In the genomic region with DNA sequence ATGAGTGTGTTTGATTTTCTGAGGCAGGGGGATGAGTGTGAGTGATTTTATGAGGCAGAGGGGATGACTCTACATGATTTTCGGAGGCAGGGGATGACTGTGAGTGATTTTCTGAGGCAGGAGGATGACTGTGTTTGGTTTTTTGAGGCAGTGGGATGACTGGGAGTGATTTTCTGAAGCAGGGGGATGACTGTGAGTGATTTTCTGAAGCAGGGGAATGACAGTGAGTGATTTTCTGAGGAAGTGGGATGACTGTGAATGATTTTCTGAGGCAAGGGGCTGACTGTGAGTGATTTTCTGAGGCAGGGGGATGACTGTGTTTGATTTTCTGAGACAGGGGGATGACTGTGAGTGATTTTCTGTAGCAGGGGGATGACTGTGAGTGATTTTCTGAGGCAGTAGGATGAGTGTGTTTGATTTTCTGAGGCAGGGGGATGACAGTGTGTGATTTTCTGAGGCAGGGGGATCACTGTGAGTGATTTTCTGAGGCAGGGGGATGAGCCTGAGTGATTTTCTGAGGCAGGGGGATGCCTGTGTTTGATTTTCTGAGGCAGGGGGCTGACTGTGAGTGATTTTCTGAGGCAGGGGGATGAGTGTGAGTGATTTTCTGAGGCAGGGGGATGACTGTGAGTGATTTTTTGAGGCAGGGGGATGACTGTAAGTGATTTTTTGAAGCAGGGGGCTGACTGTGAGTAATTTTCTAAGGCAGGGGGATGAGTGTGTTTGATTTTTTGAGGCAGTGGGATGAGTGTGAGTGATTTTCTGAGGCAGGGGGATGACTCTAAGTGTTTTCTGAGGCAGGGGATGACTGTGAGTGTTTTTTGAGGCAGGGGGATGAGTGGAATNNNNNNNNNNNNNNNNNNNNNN, we compare ENCODE assay signal across 8 mouse cellular contexts. TPM values are rescaled to one million over a fixed set of nuclear protein-coding genes. Genes with fewer than 3 reads are reported as not detected.
A peak's percentile ranks its signal among the peaks of the same experiment; 100 is the strongest.
DNase-seq lines count a peak whose midpoint lies in the region; ATAC-seq and TF ChIP-seq lines count a peak whose summit lies in the region.

No protein-coding gene starts in this region.

- no peaks in the 10 kb centered on the region for H3K9me3 ChIP-seq in MEL (replicated peaks; ENCODE audit: insufficient read depth, low read length)
- H3K9me3 ChIP-seq in embryonic facial prominence, embryonic 13.5 days = peaks cover 13% of the 10 kb centered on the region
- H3K9me3 ChIP-seq in midbrain, postnatal 0 days (ENCODE audit: low read length) = no peaks in the 10 kb centered on the region

- H3K27me3 ChIP-seq in heart, adult 2 months (ENCODE audit: control insufficient read depth, insufficient read depth, low read length) = no peaks in the 10 kb centered on the region
- H3K27me3 ChIP-seq in MEL (ENCODE audit: control insufficient read depth in 1 of 2, insufficient read depth in 2 of 2, low read length in 2 of 2) = no peaks in the 10 kb centered on the region
- no peaks in the 10 kb centered on the region for H3K27me3 ChIP-seq in embryonic facial prominence, embryonic 13.5 days
- H3K27me3 ChIP-seq in midbrain, postnatal 0 days (ENCODE audit: insufficient read depth, low read length) = no peaks in the 10 kb centered on the region

- TF ChIP-seq CTCF in heart, adult 2 months (IDR thresholded peaks at IDR 0.05) = no peak
- TF ChIP-seq CTCF in MEL (IDR thresholded peaks at IDR 0.05 in 2 of 3, conservative IDR thresholded peaks at IDR 0.05 in 1 of 3; ENCODE audit: control insufficient read depth in 1 of 3, insufficient read depth in 1 of 3, low read depth in 2 of 3, low read length in 3 of 3, poor library complexity in 1 of 3, severe bottlenecking in 1 of 3) = no peak
- TF ChIP-seq CTCF in midbrain, postnatal 0 days (IDR thresholded peaks at IDR 0.05) = no peak

- peak; percentile 68 for ATAC-seq in embryonic facial prominence, embryonic 13.5 days (ENCODE audit: insufficient number of reproducible peaks, insufficient read depth, low FRiP score, low TSS enrichment, low read depth)
- ATAC-seq in midbrain, postnatal 0 days (ENCODE audit: low FRiP score) = peak; percentile 72

- no peak for TF ChIP-seq RAD21 in MEL (IDR thresholded peaks at IDR 0.05; ENCODE audit: low read depth, low read length)

- intact Hi-C loops in heart, adult 2 months (cut with DNase I) = loop anchor here (1.0 kb wide), 1 partner anchor 25 kb away; no protein-coding TSS in a partner anchor
- intact Hi-C loops in left cerebral cortex, postnatal 36 days (cut with DNase I) = loop anchor here (2.0 kb wide), 1 partner anchor 55 kb away; the partner anchor contains the start of gene 2010315B03Rik

- no peaks in the 10 kb centered on the region for H3K4me1 ChIP-seq in heart, adult 2 months (ENCODE audit: control insufficient read depth, insufficient read depth, low read length)
- H3K4me1 ChIP-seq in MEL (ENCODE audit: control insufficient read depth in 1 of 2, insufficient read depth in 2 of 2, low read length in 2 of 2) = peaks cover 2% of the 10 kb centered on the region in 2 experiments; a peak in 1 of 4 replicates
- no peaks in the 10 kb centered on the region for H3K4me1 ChIP-seq in embryonic facial prominence, embryonic 13.5 days
- no peaks in the 10 kb centered on the region for H3K4me1 ChIP-seq in midbrain, postnatal 0 days (ENCODE audit: insufficient read depth, low read length)

- H3K9ac ChIP-seq in heart, adult 2 months (ENCODE audit: low read depth, low read length) = no peak overlapping the region
- no peak overlapping the region for H3K9ac ChIP-seq in MEL (ENCODE audit: control insufficient read depth, low read depth, low read length, poor library complexity, severe bottlenecking)
- no peak overlapping the region for H3K9ac ChIP-seq in embryonic facial prominence, embryonic 13.5 days
- H3K9ac ChIP-seq in midbrain, postnatal 0 days (replicated peaks; ENCODE audit: low read length, poor library complexity, severe bottlenecking) = no peak overlapping the region

- TF ChIP-seq POLR2A in heart, adult 2 months (IDR thresholded peaks at IDR 0.05; ENCODE audit: insufficient read depth, low read depth, low read length) = no peak
- TF ChIP-seq POLR2A in MEL (IDR thresholded peaks at IDR 0.05; ENCODE audit: control insufficient read depth in 1 of 2, insufficient read depth in 1 of 2, low read depth in 1 of 2, low read length in 2 of 2, poor library complexity in 1 of 2) = no peak

- DNase-seq in heart, adult 2 months = peak; percentile 8 to 39
- DNase-seq in heart, adult 18-20 months = no peak
- peak; percentile 48 for DNase-seq in MEL (ENCODE audit: low read depth, low spot score)
- DNase-seq in hindlimb bud, embryonic 11.5 days (ENCODE audit: extremely low spot score, low read depth, low spot score) = peak; percentile 93
- DNase-seq in midbrain, postnatal 0 days (ENCODE audit: low spot score) = peak; percentile 81
- DNase-seq in left cerebral cortex, postnatal 36 days (ENCODE audit: low spot score in 2 of 2) = no peak
- DNase-seq in frontal cortex, postnatal 10 days (ENCODE audit: low spot score in 2 of 2) = no peak

- WGBS in heart, adult 2 months = 47% methylated on average over 1 of the region's 1 CpGs
- 54% methylated on average over 1 of the region's 1 CpGs for WGBS in embryonic facial prominence, embryonic 13.5 days
- 77% methylated on average over 1 of the region's 1 CpGs for WGBS in midbrain, postnatal 0 days

- H3K27ac ChIP-seq in heart, adult 2 months = no peak overlapping the region
- H3K27ac ChIP-seq in MEL (ENCODE audit: control insufficient read depth, low read depth, low read length) = no peak overlapping the region
- H3K27ac ChIP-seq in embryonic facial prominence, embryonic 13.5 days = no peak overlapping the region
- no peak overlapping the region for H3K27ac ChIP-seq in midbrain, postnatal 0 days (ENCODE audit: low read depth, low read length)

- no peaks in the 10 kb centered on the region for H3K79me2 ChIP-seq in heart, adult 2 months (replicated peaks; ENCODE audit: control insufficient read depth, insufficient read depth, low read length)
- H3K79me2 ChIP-seq in MEL (ENCODE audit: control insufficient read depth, insufficient read depth, low read length, poor library complexity) = no peaks in the 10 kb centered on the region

- H3K4me3 ChIP-seq in heart, adult 2 months = no peak overlapping the region
- H3K4me3 ChIP-seq in MEL (ENCODE audit: control insufficient read depth in 1 of 2, insufficient read depth in 1 of 2, low read depth in 2 of 2, low read length in 2 of 2) = no peak overlapping the region
- no peak overlapping the region for H3K4me3 ChIP-seq in embryonic facial prominence, embryonic 13.5 days
- H3K4me3 ChIP-seq in midbrain, postnatal 0 days (ENCODE audit: low read depth, low read length) = no peak overlapping the region

- no peak overlapping the region for H3K4me2 ChIP-seq in embryonic facial prominence, embryonic 13.5 days
- no peak overlapping the region for H3K4me2 ChIP-seq in midbrain, postnatal 0 days (ENCODE audit: low read depth, low read length, poor library complexity, severe bottlenecking)

- TF ChIP-seq EP300 in heart, adult 2 months (IDR thresholded peaks at IDR 0.05; ENCODE audit: insufficient read depth, low read depth, low read length) = no peak
- no peak for TF ChIP-seq EP300 in MEL (IDR thresholded peaks at IDR 0.05; ENCODE audit: low read depth in 1 of 2, low read length in 2 of 2)

- H3K36me3 ChIP-seq in heart, adult 2 months (ENCODE audit: control insufficient read depth, insufficient read depth, low read length) = no peaks in the 10 kb centered on the region
- H3K36me3 ChIP-seq in MEL (ENCODE audit: control insufficient read depth in 1 of 2, insufficient read depth in 2 of 2, low read length in 2 of 2) = peaks cover 0 to 4% of the 10 kb centered on the region in 2 experiments; a peak in 2 of 4 replicates
- no peaks in the 10 kb centered on the region for H3K36me3 ChIP-seq in embryonic facial prominence, embryonic 13.5 days
- H3K36me3 ChIP-seq in midbrain, postnatal 0 days (ENCODE audit: insufficient read depth, low read length) = no peaks in the 10 kb centered on the region

TF ChIP-seq in MEL, 35 proteins besides CTCF, POLR2A, EP300 and RAD21:
- TF ChIP-seq NRF1 (IDR thresholded peaks at IDR 0.05; ENCODE audit: insufficient read depth, low read depth, low read length, poor library complexity, severe bottlenecking) = no peak
- TF ChIP-seq TBP (IDR thresholded peaks at IDR 0.05; ENCODE audit: low read depth, low read length) = no peak
- no peak for TF ChIP-seq ZMIZ1 (IDR thresholded peaks at IDR 0.05; ENCODE audit: low read depth, low read length)
- TF ChIP-seq SIN3A (IDR thresholded peaks at IDR 0.05; ENCODE audit: low read length) = no peak
- no peak for TF ChIP-seq MAX (IDR thresholded peaks at IDR 0.05; ENCODE audit: low read length)
- no peak for TF ChIP-seq POLR2AphosphoS5 (IDR thresholded peaks at IDR 0.05; ENCODE audit: borderline replicate concordance, low read depth, low read length)
- TF ChIP-seq MYC (IDR thresholded peaks at IDR 0.05; ENCODE audit: low read depth, low read length) = no peak
- TF ChIP-seq TAL1 (IDR thresholded peaks at IDR 0.05; ENCODE audit: low read length) = no peak
- TF ChIP-seq ZKSCAN1 (IDR thresholded peaks at IDR 0.05; ENCODE audit: low read depth, low read length) = no peak
- TF ChIP-seq GABPA (IDR thresholded peaks at IDR 0.05; ENCODE audit: low read depth, low read length) = no peak
- TF ChIP-seq USF2 (IDR thresholded peaks at IDR 0.05; ENCODE audit: borderline replicate concordance in 1 of 2, insufficient read depth in 1 of 2, low read depth in 1 of 2, low read length in 2 of 2) = no peak
- no peak for TF ChIP-seq RCOR1 (IDR thresholded peaks at IDR 0.05; ENCODE audit: low read depth, low read length)
- no peak for TF ChIP-seq ZC3H11A (IDR thresholded peaks at IDR 0.05; ENCODE audit: low read depth, low read length)
- TF ChIP-seq E2F4 (IDR thresholded peaks at IDR 0.05; ENCODE audit: borderline replicate concordance, low read depth, low read length) = no peak
- no peak for TF ChIP-seq POLR2AphosphoS2 (IDR thresholded peaks at IDR 0.05; ENCODE audit: low read length)
- TF ChIP-seq MXI1 (IDR thresholded peaks at IDR 0.05; ENCODE audit: low read depth, low read length) = no peak

RNA-seq across cellular contexts. Expression of gene 2010315B03Rik, which starts 55.1 kb away (rescaled TPM):
- 10 to 100 TPM in 1 of 2 experiments, 1 to 10 TPM in 1; 9.6 to 12.5 TPM for total RNA-seq in heart, adult 2 months (2021)
- polyA plus RNA-seq in heart, adult 2 months (2012; rRNA removed) = 3.2 and 6.8 TPM in 2 replicates
- 1 to 10 TPM; 8.8 to 9.8 TPM for total RNA-seq in heart, adult 18-20 months (2021)
- 2.5 and 4.2 TPM in 2 replicates for total RNA-seq in MEL (2012; rRNA removed)
- polyA plus RNA-seq in MEL (2012; ENCODE audit: insufficient read depth in 1 of 2, insufficient read length in 2 of 2, low read depth in 1 of 2, low replicate concordance in 2 of 2, missing spikeins in 1 of 2) = 100 to 1,000 TPM in 1 of 2 experiments, 1 to 10 TPM in 1; 2.0 to 204 TPM
- polyA plus RNA-seq in embryonic facial prominence, embryonic 13.5 days (2015; fragmentation: Nextera tagmentation; extraction: Ambion mirVana) = 6.3 and 8.4 TPM in 2 replicates
- 9.7 and 17.3 TPM in 2 replicates for total RNA-seq in midbrain, postnatal 0 days (2014; rRNA removed)
- 13.1 and 13.6 TPM in 2 replicates for polyA plus RNA-seq in midbrain, postnatal 0 days (2015; fragmentation: Nextera tagmentation; extraction: Ambion mirVana)
- 10 to 100 TPM; 17.0 to 23.6 TPM for total RNA-seq in left cerebral cortex, postnatal 36 days (2021)

Comparison
In these comparisons a context has a peak if more than half of its experiments do, and no peak if none do; other contexts are left out.
1. DNase-seq: peak in heart, adult 2 months (2 of 2), MEL (single experiment), hindlimb bud, embryonic 11.5 days (single experiment) and midbrain, postnatal 0 days (single experiment); none in heart, adult 18-20 months (0 of 2), left cerebral cortex, postnatal 36 days (0 of 2) and frontal cortex, postnatal 10 days (0 of 2).